Mouse (Mus musculus) forebrain, embryonic 15.5 days (tissue): ENCODE data around the gene Apol9b. TPM values are rescaled to one million over a fixed set of nuclear protein-coding genes. Genes with fewer than 3 reads are reported as not detected.

ENCODE experiments used
- polyA plus RNA-seq: library from polyadenylated mRNA; unstranded; fragments of >200 nt; fragmentation: Nextera tagmentation; extraction: Ambion mirVana; gene quantifications from 2 replicates; pipeline ENCODE4 v1.2.1, GENCODE M21; 2015

Apol9b gene
- polyA plus RNA-seq, 1 experiment from 2014 or later, result not detected

Other genes starting within 250 kb of the Apol9b start
- gene Apol11a, start 220.8 kb upstream of the Apol9b start, polyA plus RNA-seq, result not detected in 2 replicates
- gene Apol7c, start 195.7 kb upstream of the Apol9b start, polyA plus RNA-seq, result not detected in 2 replicates
- gene 1700025B11Rik, start 167.1 kb upstream of the Apol9b start, polyA plus RNA-seq, result not detected in 2 replicates
- gene Apol10b, start 132.9 kb upstream of the Apol9b start, polyA plus RNA-seq, result not detected in 2 replicates
- gene Gm36245, start 129.8 kb upstream of the Apol9b start, polyA plus RNA-seq, result not detected in 2 replicates
- 0.14 and 0.18 TPM in 2 replicates for gene Apol11b, start 85.8 kb upstream of the Apol9b start, polyA plus RNA-seq
- not detected in 2 replicates for gene Apol7e, start 30.2 kb upstream of the Apol9b start, polyA plus RNA-seq
- 0.20 TPM in 1 of 2 replicates, not detected in the other for gene Apol8, start 28.0 kb downstream of the Apol9b start, polyA plus RNA-seq
- 12.3 and 12.4 TPM in 2 replicates for gene Myh9, start 113.1 kb downstream of the Apol9b start, polyA plus RNA-seq
- 230 and 238 TPM in 2 replicates for gene Txn2, start 200.0 kb downstream of the Apol9b start, polyA plus RNA-seq
- 13.8 and 14.5 TPM in 2 replicates for gene Foxred2, start 227.7 kb downstream of the Apol9b start, polyA plus RNA-seq
- 186 and 199 TPM in 2 replicates for gene Eif3d, start 241.8 kb downstream of the Apol9b start, polyA plus RNA-seq